Mouse (Mus musculus) liver, postnatal 0 days (tissue): ENCODE results near the gene Snx1.

Experiments
- CTCF ChIP-seq: sonication (generic); IDR thresholded peaks from 2 replicates; pipeline ENCODE4 v1.5.1; 2016; ENCODE audit warnings: antibody characterized with exemption, low read depth
- EP300 ChIP-seq: IDR thresholded peaks from 2 replicates; pipeline ENCODE4 v1.6.1; 2016; ENCODE audit warnings: antibody characterized with exemption, low read depth, mild to moderate bottlenecking

- no peak for TF ChIP-seq CTCF
- TF ChIP-seq EP300: no peak
Measured at GRCm38 (mm10) chr9:66038581-66038980, 87.8 kb downstream of the Snx1 start.
